Mouse (Mus musculus) left cerebral cortex, postnatal 4 days (tissue): ENCODE results near the gene Asah2. TPM values are rescaled to one million over a fixed set of nuclear protein-coding genes. Genes with fewer than 3 reads are reported as not detected.
"Not testable (repeated sequence)": the region's sequence is repeated elsewhere in the genome, so short reads cannot be mapped to it uniquely, and the experiment has no call there.

Experiments
- DNase-seq: peaks from one replicate; pipeline ENCODE4 v3.0.0-alpha.2; 2022
- intact Hi-C: fragments of 180-260 bp; cut with DNase I; formaldehyde crosslinking; loops from one replicate; pipeline ENCODE4 v1.15.1; 2025
- total RNA-seq, 2 experiments: library from RNA; stranded (reverse); gene quantifications; 2 replicates each; pipeline ENCODE4 v1.2.3; 2021

The Asah2 gene
- 1 to 10 TPM; 2.1 to 2.9 TPM for total RNA-seq

- peak; percentile 69 for DNase-seq
- intact Hi-C loops: loop anchor here (10.0 kb wide), 1 partner anchor 377 kb away; the partner anchor contains the start of gene Minpp1
These were observed at the start of gene Asah2 for GRCm38 (mm10) chr19:32107771-32108306. Gene Asah2, minus strand, starts transcription at chr19:32108211.

DNA sequence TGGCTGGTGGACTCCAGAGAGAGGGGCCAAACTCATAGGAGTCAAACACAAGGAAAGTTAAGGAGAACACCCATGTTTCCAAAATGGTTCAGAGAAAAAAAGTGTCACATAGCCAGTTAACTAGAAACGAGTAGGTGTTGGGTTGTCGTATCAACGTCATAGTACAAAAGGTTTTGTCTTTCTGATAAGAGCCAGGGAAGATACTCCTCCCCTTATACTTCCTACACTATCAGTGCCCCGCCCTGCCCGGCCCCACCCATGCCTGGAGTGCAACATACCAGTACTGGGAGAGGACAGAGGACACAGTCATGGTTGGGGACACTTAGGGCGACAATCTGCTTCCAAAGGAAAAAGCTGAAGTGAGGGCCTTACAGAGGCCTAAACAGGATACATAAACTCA, 49.0 kb upstream of the Asah2 start:
- no peak for DNase-seq
- intact Hi-C loops: no loop called here

DNA sequence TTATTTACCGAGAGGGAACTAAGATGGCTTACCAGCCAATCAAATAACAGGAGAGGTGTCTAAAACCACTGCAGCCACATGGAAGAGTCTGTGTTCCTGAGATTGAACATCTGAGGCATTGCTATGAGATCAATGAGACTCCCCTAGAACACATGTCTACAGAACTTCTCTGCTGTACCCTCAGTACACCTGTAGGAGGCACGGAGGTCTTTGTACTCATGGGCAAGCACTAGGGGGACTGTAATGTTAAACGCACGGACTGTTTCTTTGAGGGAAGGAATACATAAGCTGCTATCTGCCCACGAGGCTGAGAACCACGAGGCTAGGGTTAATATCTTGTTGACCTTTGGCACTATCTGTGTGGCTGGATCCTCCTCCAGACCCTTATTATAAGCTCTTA, 44.5 kb upstream of the Asah2 start:
- DNase-seq: no peak
- intact Hi-C loops: no loop called here

DNA sequence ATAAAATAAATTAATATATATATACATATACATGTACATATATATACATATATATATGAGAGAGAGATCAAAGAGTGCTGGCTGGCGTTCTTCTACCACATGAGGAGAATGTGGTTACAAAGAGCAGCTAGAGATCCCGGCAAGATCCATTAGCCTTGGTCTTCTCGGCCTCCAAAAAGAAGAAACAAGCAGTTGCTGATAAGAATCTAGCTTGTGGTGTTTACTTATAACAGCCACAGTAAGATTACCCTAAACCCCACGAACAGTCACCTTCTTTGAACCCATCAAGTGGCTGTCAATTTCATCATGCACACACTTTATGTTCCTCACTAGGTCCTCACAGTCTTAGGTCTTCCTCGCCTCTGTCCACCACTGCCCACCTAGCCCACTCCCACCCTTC, 40.7 kb upstream of the Asah2 start:
- intact Hi-C loops: no loop called here
- DNase-seq: no peak

- DNase-seq: no peak
- intact Hi-C loops: no loop called here
These were observed 34.4 kb upstream of the Asah2 start for GRCm38 (mm10) chr19:32142383-32142782.

GRCm38 (mm10) chr19:32138361-32139088, 30.5 kb upstream of the Asah2 start:
- intact Hi-C loops: no loop called here
- DNase-seq: no peak

- DNase-seq: no peak
- intact Hi-C loops: no loop called here
These were observed 29.9 kb upstream of the Asah2 start for GRCm38 (mm10) chr19:32137904-32138303.

DNA sequence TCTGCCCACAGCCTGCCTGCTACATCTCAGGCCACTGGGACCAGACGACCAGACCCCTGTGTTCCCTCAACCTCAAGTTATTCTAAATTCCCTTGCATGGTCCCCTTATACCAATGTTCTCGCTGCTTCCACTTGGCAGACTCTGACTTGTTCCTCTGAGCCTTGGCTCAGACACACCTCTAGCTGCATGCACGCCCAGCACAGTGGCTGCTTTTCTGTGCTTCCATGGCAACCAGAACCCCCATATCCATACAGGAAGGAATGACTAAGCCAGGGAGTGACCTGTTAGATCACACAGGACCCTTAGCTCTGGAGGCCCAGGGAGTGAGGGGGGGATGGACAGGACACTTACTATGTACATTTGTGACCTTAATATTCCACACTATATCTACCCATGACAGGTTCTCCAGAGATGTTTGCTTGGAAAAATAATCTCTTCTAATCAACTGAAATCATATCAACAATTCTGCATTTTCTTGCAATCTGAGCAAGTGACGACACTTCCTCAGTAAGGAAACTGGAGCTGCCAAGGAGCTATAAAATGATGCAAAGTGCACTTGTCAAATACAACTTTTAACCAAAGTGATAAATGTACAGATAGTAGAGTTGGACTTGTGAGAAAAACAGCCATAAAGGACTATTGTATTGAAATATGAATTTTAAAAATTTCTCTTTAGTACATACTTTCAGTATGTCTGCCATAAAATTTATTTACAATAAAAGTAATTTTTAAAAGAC, 29.0 kb upstream of the Asah2 start:
- no peak for DNase-seq

DNA sequence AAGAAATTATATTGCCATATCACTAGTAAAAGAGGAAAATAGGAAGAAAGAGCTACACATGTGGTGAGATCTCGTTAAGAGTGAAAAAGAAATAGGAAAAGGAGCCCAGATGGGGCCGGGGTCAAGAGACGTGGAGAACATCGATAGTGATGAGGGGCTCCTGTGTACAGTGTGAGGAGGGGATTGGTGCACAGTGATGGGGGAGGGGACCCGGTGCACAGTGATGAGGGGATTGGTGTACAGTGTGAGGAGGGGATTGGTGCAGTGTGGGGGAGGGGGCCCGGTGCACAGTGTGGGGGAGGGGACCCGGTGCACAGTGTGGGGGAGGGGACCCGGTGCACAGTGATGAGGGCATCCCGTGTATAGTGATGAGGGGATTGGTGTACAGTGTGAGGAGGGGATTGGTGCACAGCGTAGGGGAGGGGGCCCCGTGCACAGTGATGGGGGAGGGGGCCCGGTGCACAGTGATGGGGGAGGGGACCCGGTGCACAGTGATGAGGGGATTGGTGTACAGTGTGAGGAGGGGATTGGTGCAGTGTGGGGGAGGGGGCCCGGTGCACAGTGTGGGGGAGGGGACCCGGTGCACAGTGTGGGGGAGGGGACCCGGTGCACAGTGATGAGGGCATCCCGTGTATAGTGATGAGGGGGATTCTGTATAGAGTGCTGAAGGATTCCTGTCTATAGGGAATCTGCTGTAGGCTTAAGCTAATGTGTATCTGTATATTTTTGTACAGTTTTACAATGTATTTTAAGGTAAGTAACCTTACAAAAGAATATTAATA, 23.9 kb upstream of the Asah2 start:
- intact Hi-C loops, DNase-seq: not testable (repeated sequence)

More for the DNA sequence above, 29.0 kb upstream of the Asah2 start:
- intact Hi-C loops: no loop called here

DNA sequence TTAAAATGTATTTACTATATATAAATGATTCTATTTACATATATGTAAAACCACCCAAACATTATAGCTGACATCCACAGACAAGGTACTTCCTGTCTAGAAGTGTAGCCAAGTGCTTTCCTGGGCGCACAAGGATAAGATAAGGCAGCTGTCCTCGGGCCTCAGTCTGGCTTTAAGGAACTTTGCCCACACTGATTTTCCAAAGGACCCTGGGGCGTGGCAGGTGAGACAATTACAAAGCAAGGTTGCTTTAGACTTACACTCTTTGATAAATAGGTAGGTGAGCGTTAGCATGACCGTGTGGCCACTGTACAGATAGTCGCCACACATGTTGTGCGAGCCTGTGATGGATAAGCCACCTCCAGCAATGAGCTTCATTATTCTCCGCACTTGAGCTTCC, 21.3 kb upstream of the Asah2 start:
- no peak for DNase-seq
- intact Hi-C loops: no loop called here

DNA sequence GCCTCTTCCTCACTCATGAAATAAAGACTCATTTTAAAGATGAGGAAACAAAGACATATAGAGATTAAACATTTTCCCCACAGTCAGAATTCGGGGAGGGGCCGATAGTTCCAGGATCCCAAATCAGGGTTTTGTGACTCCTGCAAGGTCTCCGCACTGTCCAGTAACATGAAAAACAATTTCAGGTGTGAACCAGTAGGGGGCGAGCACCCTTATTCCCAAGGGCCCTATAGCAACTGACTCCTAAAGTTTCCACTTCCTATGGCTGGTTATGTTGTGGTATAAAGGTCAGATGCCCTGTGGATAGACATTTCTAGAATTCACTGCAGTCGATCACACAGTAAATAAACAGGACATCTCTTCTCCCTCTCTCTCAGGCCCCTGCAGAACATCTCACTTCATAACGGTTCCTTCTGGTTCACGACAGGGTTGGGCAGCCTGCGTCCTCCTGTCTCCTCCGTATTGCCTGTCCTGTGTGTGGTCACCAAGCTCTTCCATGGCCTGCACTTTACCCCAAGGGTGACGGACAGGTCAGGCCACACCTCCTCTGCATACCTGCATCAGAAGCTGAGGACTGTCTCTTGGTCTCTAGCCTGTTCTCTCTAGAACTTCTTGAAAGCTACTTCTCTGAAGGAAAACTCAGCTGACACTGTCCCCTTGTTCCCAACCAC, 19.3 kb upstream of the Asah2 start:
- intact Hi-C loops: no loop called here
- DNase-seq: no peak

DNA sequence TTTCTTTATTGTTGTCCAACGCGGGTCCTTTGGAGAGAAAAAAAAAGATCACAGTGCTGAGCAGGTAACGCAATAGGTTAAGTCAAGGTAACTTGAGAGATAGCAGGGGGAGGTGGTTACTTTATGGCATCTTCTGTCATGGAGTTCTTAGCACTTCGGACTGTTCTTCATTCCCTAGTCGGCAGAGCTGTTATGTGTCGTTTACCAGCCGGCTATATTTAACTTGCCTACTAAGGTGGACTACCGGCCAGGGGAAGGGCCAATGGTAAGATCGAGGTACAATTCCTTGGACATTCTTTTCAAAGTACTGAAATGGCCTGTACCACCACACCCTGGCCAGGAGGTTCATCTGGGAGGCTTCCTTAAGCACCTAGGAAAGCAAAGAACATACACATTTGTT, 16.1 kb upstream of the Asah2 start:
- no peak for DNase-seq
- intact Hi-C loops: no loop called here

DNA sequence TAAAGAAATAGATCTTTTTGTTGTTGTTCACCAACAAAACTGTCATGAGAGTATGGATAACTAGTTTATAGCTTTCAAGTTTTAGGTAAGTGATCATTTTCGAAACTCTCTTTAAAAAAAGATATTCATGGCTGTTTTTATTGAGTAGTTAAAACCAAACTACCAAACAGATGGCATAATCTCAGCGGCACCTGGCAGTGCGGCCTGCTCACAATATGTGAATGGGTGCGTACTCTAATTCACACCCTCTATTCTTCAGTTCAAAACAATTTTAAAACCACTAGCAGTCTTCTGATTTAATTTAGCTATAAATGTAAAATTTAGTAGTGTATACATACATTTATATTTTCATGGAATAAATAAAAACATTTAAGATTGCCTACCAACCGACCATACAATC, 15.2 kb upstream of the Asah2 start:
- intact Hi-C loops: no loop called here
- no peak for DNase-seq

DNA sequence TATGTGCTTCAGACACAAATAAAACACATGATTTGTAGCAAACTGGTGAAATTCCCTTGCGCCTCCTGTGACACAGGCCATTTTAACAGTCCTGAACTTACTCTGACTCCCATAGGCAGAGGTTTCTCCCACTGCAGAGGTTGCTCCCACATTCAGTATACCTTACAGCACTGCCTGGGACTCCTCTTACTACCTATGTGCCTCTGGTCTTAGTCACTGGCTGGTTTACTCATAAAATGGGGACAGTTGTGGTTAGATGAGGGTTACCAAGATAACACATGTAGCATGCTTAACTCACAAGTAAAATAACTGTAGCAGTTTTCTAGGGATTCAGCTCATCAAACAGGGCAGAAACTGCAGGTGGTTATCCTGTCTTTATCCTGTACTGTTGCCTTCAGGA, 12.8 kb upstream of the Asah2 start:
- intact Hi-C loops: no loop called here

GRCm38 (mm10) chr19:32119666-32120065, 11.7 kb upstream of the Asah2 start:
- intact Hi-C loops: loop anchor here (10.0 kb wide), 1 partner anchor 265 kb away; the partner anchor contains the start of gene Sgms1

More for the DNA sequence above, 12.8 kb upstream of the Asah2 start:
- DNase-seq: no peak

GRCm38 (mm10) chr19:32118496-32118895, 10.5 kb upstream of the Asah2 start:
- intact Hi-C loops: loop anchor here (10.0 kb wide), 1 partner anchor 266 kb away; the partner anchor contains the start of gene Sgms1
- DNase-seq: no peak

More at GRCm38 (mm10) chr19:32119666-32120065, 11.7 kb upstream of the Asah2 start:
- no peak for DNase-seq

- intact Hi-C loops: loop anchor here (10.0 kb wide), 1 partner anchor 267 kb away; the partner anchor contains the start of gene Sgms1
- no peak for DNase-seq
These were observed 9.5 kb upstream of the Asah2 start for GRCm38 (mm10) chr19:32117484-32118018.

GRCm38 (mm10) chr19:32111866-32112790, 4.1 kb upstream of the Asah2 start:
- intact Hi-C loops: loop anchor here (10.0 kb wide), 1 partner anchor 273 kb away; the partner anchor contains the start of gene Sgms1
- no peak for DNase-seq

GRCm38 (mm10) chr19:32106750-32107149, 1.3 kb downstream of the Asah2 start:
- intact Hi-C loops: loop anchor here (10.0 kb wide), 1 partner anchor 378 kb away; the partner anchor contains the start of gene Minpp1
- no peak for DNase-seq
